Mouse (Mus musculus) liver, embryonic 11.5 days (tissue): ENCODE data around the gene Gm20696. TPM values are rescaled to one million over a fixed set of nuclear protein-coding genes. Genes with fewer than 3 reads are reported as not detected.
A peak's percentile ranks its signal among the peaks of the same experiment; 100 is the strongest.

Source experiments
- ATAC-seq: fragments of 200-750 bp; cut with Nextera tagmentation; replicated peaks from 2 replicates; pipeline ENCODE4 v1.8.0; 2017; ENCODE audit warnings: moderate number of reproducible peaks, mild to moderate bottlenecking, moderate TSS enrichment, moderate library complexity; ENCODE audit not compliant: low FRiP score
- DNase-seq: peaks from one replicate; pipeline ENCODE4 v3.0.0-alpha.2; 2017; ENCODE audit warnings: low spot score
- H3K27ac ChIP-seq: fragments of 300-500 bp; sonication (generic); 2 replicates; pipeline ENCODE4 v1.5.1; 2014; ENCODE audit warnings: mild to moderate bottlenecking, low read depth, low read length, control low read depth
- H3K27me3 ChIP-seq: fragments of 300-500 bp; sonication (generic); replicated peaks from 2 replicates; pipeline ENCODE4 v1.6.1; 2014; ENCODE audit warnings: low read length, mixed read lengths; ENCODE audit not compliant: control insufficient read depth, insufficient read depth
- H3K36me3 ChIP-seq: fragments of 300-500 bp; sonication (generic); 2 replicates; pipeline ENCODE4 v1.6.1; 2014; ENCODE audit warnings: mild to moderate bottlenecking, low read length, moderate library complexity, mixed read lengths; ENCODE audit not compliant: control insufficient read depth, insufficient read depth
- H3K4me1 ChIP-seq: fragments of 300-500 bp; sonication (generic); replicated peaks from 2 replicates; pipeline ENCODE4 v1.6.1; 2014; ENCODE audit warnings: low read length, mixed read lengths; ENCODE audit not compliant: control insufficient read depth, insufficient read depth
- H3K4me2 ChIP-seq: fragments of 300-500 bp; sonication (generic); 2 replicates; pipeline ENCODE4 v1.6.1; 2014; ENCODE audit warnings: mild to moderate bottlenecking, control low read depth, moderate library complexity
- H3K4me3 ChIP-seq: fragments of 300-500 bp; sonication (generic); 2 replicates; pipeline ENCODE4 v1.5.1; 2014; ENCODE audit warnings: low read depth, low read length, control low read depth
- H3K9ac ChIP-seq: fragments of 300-500 bp; sonication (generic); 2 replicates; pipeline ENCODE4 v1.6.1; 2014; ENCODE audit warnings: low read depth, low read length, control low read depth
- H3K9me3 ChIP-seq: fragments of 300-500 bp; sonication (generic); 2 replicates; pipeline ENCODE4 v1.6.1; 2016; ENCODE audit warnings: low read length, inconsistent platforms, mixed read lengths; ENCODE audit not compliant: control insufficient read depth
- WGBS: fragments of 180-500 bp; shearing (Covaris S2); extraction: QIAGEN DNeasy Blood & Tissue Kit; methylation state at CpG from one replicate; pipeline ENCODE4 v1.1.7; 2014; 5-methylcytosine and 5-hydroxymethylcytosine counted together
- polyA plus RNA-seq: library from polyadenylated mRNA; unstranded; fragments of >200 nt; fragmentation: Nextera tagmentation; extraction: Ambion mirVana; gene quantifications from 2 replicates; pipeline ENCODE4 v1.2.1, GENCODE M21; 2014

Gene Gm20696
- polyA plus RNA-seq, 1 experiment from 2014 or later: 2.4 TPM

GRCm38 (mm10) chr6:99527457-99528105 lies 139.0 kb downstream of the Gm20696 start:
- Histone ChIP-seq H3K27me3 (no peaks in the 10 kb centered on the region), H3K4me3 (no peak overlapping the region), H3K4me1 (peaks cover 7% of the 10 kb centered on the region; the same call in 1 of the 2 replicates), H3K4me2 (no peak overlapping the region), H3K36me3 (peaks cover 6% of the 10 kb centered on the region; the same call in 1 of the 2 replicates), H3K27ac (no peak overlapping the region), H3K9me3 (peaks cover 5% of the 10 kb centered on the region; the same call in 1 of the 2 replicates), H3K9ac (no peak overlapping the region)
- DNase-seq (no peak), ATAC-seq (no peak)
- 82% methylated on average over 6 of the region's 6 CpGs for WGBS

GRCm38 (mm10) chr6:99525351-99525750 lies 141.2 kb downstream of the Gm20696 start:
- 63% methylated on average over 8 of the region's 8 CpGs for WGBS
- no peak for DNase-seq

DNA sequence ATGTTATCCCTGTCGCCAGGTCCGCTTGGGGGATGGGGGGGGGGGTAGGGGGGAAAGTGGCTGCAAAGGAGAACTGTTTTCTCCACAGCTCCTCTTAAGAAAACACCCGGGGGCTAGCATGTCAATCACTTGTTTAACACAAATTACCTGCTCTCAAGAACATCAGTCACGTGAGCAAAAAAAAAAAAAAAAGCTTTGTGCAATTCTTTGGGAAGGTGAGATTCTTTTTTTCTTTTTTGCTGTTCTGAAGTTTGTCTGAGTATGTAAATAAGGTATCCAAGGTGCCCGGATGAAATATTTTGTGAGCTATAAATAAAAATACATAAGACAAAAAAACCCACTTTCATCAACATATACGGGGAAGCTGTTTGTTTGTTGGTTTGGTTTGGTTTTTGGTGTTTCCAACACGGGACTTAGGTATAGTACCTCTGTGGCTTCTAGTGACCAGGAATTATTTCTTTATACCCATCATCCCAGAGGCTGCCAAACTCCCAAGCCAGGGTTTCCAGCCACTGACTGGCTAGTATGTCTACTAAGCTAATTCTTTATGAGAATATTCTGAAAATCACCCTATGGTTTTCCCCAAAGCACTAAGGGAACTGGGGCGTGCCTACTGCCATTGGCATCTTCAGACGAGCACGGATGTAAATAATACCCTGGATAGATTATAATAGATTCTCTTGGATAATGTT lies 142.8 kb downstream of the Gm20696 start:
- Histone ChIP-seq H3K27me3 (no peaks in the 10 kb centered on the region), H3K9me3 (peaks cover 5% of the 10 kb centered on the region; the same call in 1 of the 2 replicates), H3K4me1 (0 out of 2 replicates have a peak, but pooled peaks cover 3% of the 10 kb centered on the region), H3K9ac (peak overlapping the region; percentile 93), H3K36me3 (peaks cover 6% of the 10 kb centered on the region; the same call in 1 of the 2 replicates), H3K4me2 (peak overlapping the region; percentile 99), H3K27ac (peak overlapping the region; percentile 98), H3K4me3 (peak overlapping the region; percentile 85)
- no peak for DNase-seq
- ATAC-seq: no peak
- 30% methylated on average over 10 of the region's 10 CpGs for WGBS

More at GRCm38 (mm10) chr6:99525351-99525750, 141.2 kb downstream of the Gm20696 start:
- Histone ChIP-seq H3K27me3 (no peaks in the 10 kb centered on the region), H3K9ac (no peak overlapping the region), H3K9me3 (peaks cover 5% of the 10 kb centered on the region; the same call in 1 of the 2 replicates), H3K4me3 (no peak overlapping the region), H3K36me3 (peaks cover 6% of the 10 kb centered on the region; the same call in 1 of the 2 replicates), H3K4me2 (no peak overlapping the region), H3K27ac (no peak overlapping the region), H3K4me1 (0 out of 2 replicates have a peak, but pooled peaks cover 3% of the 10 kb centered on the region)
- ATAC-seq: no peak

DNA sequence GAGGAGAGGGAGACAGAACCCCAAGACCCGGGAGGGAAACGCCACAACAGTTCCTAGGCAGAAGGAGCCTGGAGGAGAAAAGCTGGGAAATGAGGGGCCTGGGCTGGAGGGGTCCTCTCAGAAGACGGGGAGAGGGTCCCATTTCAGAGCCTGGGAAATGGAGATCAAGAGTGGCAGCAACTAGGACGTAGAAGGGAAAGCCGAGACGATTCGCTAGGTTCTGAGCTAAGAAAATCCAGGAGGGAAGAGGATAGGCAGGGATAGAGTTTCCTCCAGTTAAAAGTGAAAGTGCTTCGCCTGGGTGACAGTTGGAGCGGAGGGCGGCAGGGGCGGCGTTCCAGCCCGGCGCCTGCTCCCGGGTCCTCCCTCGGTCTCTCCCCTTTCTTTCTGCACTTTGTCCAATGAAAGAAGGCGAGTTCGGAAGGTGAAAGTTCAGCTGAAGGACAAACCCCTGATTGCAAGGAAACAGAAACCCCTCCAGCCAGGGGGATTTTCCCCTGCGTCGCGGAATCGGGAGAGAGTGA lies 143.4 kb downstream of the Gm20696 start:
- Histone ChIP-seq H3K4me3 (peak overlapping the region; percentile 85), H3K27me3 (no peaks in the 10 kb centered on the region), H3K9me3 (peaks cover 5% of the 10 kb centered on the region; the same call in 1 of the 2 replicates), H3K27ac (peak overlapping the region; percentile 98), H3K36me3 (peaks cover 6% of the 10 kb centered on the region; the same call in 1 of the 2 replicates), H3K4me2 (peak overlapping the region; percentile 99), H3K9ac (peak overlapping the region; percentile 93), H3K4me1 (0 out of 2 replicates have a peak, but pooled peaks cover 3% of the 10 kb centered on the region)
- DNase-seq: peak; percentile 78
- ATAC-seq: peak; percentile 67
- 1% methylated on average over 22 of the region's 22 CpGs for WGBS

- ATAC-seq: peak; percentile 66
These were observed 144.1 kb downstream of the Gm20696 start, which contains the start of gene Foxp1 for GRCm38 (mm10) chr6:99522359-99523108. Foxp1 (minus strand) TSS chr6:99522721.

GRCm38 (mm10) chr6:99521641-99522358 lies 144.8 kb downstream of the Gm20696 start:
- peak; percentile 75 for DNase-seq
- Histone ChIP-seq H3K4me3 (peak overlapping the region; percentile 85), H3K4me2 (peak overlapping the region; percentile 99), H3K4me1 (0 out of 2 replicates have a peak, but pooled peaks cover 3% of the 10 kb centered on the region), H3K9ac (peak overlapping the region; percentile 93), H3K27me3 (no peaks in the 10 kb centered on the region), H3K27ac (peak overlapping the region; percentile 98), H3K9me3 (no peaks in the 10 kb centered on the region), H3K36me3 (no peaks in the 10 kb centered on the region; the same call in 1 of the 2 replicates)
- WGBS: under 1% methylated on average over 63 of the region's 64 CpGs
- ATAC-seq: peak; percentile 54

More at GRCm38 (mm10) chr6:99522359-99523108, 144.1 kb downstream of the Gm20696 start, which contains the start of gene Foxp1:
- Histone ChIP-seq H3K27me3 (no peaks in the 10 kb centered on the region), H3K9ac (peak within 1 kb of the TSS; percentile 93), H3K4me2 (peak within 1 kb of the TSS; percentile 99), H3K4me1 (0 out of 2 replicates have a peak, but pooled peaks cover 3% of the 10 kb centered on the region), H3K27ac (peak within 1 kb of the TSS; percentile 98), H3K36me3 (peaks cover 6% of the 10 kb centered on the region; the same call in 1 of the 2 replicates), H3K9me3 (peaks cover 5% of the 10 kb centered on the region; the same call in 1 of the 2 replicates), H3K4me3 (peak within 1 kb of the TSS; percentile 85)
- WGBS: under 1% methylated on average over 68 of the region's 72 CpGs
- DNase-seq: peak; percentile 85

GRCm38 (mm10) chr6:99521038-99521640 lies 145.5 kb downstream of the Gm20696 start:
- H3K4me3 ChIP-seq: peak overlapping the region; percentile 85

More at GRCm38 (mm10) chr6:99521038-99521640, 145.5 kb downstream of the Gm20696 start:
- under 1% methylated on average over 53 of the region's 54 CpGs for WGBS
- Histone ChIP-seq H3K4me2 (peak overlapping the region; percentile 99), H3K9ac (peak overlapping the region; percentile 93), H3K27me3 (no peaks in the 10 kb centered on the region), H3K27ac (peak overlapping the region; percentile 98), H3K4me1 (0 out of 2 replicates have a peak, but pooled peaks cover 3% of the 10 kb centered on the region), H3K9me3 (no peaks in the 10 kb centered on the region), H3K36me3 (no peaks in the 10 kb centered on the region)
- DNase-seq (peak; percentile 73), ATAC-seq (peak; percentile 40)
